Mouse (Mus musculus) spleen, adult 2 months (tissue): ENCODE results near the gene Olfr78.

ENCODE experiments used
- CTCF ChIP-seq: fragments of 200-500 bp; IDR thresholded peaks from 2 replicates; pipeline ENCODE4 v1.5.1; 2011; ENCODE audit warnings: mild to moderate bottlenecking, inconsistent platforms; ENCODE audit not compliant: insufficient read depth, insufficient read length, insufficient replicate concordance; ENCODE audit errors: extremely low read depth
- POLR2A ChIP-seq: fragments of 200-500 bp; IDR thresholded peaks from 2 replicates; pipeline ENCODE4 v1.6.1; 2011; ENCODE audit warnings: low read depth, low read length, inconsistent platforms

GRCm38 (mm10) chr7:102803180-102803579 is 43.9 kb upstream of the Olfr78 start, which contains the start of gene Olfr564:
- TF ChIP-seq CTCF (no peak), POLR2A (no peak)
